Mouse (Mus musculus) frontal cortex, postnatal 14 days (tissue): ENCODE measurements around the gene Nup93.

ENCODE experiments used
- DNase-seq, 2 experiments: peaks; one replicate each; pipeline ENCODE4 v3.0.0; 2022; ENCODE audit warnings: low spot score in 2 of 2

Gene Nup93

DNA sequence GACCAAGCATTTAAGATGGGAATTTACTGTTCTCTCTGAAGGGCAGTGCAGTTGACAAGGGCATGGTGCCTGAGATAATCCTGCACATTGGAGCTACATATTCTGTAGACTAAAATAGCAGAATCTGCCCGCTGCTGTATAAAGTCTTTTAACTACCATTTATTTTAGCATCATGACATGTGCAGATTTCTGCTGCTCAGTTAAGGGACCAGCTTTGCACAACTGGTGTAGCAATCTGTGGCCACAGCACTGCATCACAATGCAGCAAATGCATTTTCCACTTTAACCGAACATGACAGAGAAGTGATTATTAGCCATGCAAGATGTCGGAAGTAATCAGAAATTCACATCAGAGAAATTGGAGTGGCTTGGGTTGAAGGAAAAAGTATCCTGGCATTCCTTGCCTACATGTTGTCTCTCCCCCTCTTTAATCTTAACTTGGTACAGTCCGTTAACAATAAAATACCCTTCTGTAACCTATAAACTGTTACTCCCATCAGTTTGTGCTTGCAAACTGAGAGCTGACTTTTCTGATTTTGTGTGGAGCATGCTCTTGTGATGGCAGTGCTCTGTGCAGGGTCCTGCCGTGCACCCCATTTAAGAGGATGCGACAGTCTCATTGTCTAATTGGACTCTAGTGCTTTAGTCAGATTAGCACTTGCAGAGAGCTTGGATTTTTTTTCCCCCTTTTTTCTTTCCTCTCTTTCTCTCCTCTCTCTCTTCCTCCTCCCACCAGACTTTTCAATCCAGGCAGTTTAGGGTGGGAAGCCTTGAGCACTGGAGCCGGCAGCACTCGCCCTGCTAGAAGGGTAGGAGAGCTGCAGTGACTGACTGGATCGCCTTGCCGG is 52.2 kb downstream of the Nup93 start:
- DNase-seq, result no peak

DNA sequence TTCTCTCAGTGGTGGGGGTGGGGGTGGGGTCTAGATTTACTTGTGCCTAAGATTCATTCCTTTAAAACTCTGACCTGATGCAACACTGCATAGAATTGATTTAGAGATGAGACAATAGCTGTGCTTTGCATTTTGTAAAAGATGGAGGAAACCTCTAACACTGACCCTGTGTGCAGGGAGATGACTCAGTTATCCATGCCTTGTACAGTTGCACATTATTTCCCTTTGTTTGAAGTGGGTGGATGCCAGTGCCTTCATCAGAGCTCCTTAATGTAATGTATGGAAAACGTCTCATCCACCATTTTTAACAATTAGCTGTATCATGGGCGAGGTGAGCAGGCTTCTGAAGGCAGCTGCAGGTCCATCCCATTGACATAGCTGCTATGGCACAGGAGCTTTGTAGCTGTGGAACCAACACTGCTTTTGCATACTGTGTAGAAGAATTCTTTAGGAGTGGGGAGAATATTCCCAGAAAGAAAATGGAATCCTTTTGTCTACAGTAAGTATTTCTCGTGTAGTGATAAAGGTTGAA is 54.1 kb downstream of the Nup93 start:
- no peak for DNase-seq

DNA sequence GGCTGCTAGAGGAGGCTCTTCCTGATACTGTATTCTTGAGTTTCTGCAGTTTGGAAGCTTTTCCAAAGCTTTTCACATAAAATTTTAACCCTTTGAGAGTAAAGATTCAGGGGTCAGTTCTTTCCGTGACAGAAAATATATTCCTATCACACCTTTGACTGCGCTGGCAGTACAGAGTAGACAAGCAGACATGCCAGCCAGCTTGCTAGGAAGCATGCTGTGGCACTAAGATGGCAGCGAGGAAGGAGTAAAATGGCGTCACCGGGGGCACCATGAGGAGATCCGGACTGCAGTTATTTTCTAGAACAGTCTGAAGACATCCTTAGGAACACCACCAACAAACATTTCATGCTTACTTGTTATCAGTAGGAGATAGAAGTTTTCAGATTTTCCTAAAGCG is 55.9 kb downstream of the Nup93 start:
- no peak for DNase-seq

- no peak for DNase-seq
Measured at GRCm38 (mm10) chr8:94271102-94271501, 56.7 kb downstream of the Nup93 start.

DNA sequence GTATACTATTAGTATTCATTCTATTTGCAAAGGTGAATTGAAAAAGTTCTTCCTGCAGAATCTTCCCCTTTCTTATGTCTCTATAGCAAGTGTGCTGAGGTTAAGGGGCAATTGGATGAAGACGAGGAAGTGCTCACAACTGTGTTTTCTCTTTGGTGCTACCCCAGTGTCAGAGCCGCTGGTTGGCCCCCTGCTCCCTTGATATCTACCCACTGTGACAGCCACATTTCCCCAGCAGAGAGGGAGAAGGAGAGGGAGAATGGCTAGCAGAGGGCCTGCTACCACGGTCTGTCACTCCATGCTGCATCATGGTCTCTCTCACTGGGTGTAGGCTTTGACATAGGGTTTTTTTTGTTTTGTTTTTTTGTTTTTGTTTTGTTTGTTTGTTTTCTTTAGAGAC is 58.2 kb downstream of the Nup93 start:
- DNase-seq, result no peak

GRCm38 (mm10) chr8:94273289-94273850 is 59.0 kb downstream of the Nup93 start:
- no peak for DNase-seq

DNA sequence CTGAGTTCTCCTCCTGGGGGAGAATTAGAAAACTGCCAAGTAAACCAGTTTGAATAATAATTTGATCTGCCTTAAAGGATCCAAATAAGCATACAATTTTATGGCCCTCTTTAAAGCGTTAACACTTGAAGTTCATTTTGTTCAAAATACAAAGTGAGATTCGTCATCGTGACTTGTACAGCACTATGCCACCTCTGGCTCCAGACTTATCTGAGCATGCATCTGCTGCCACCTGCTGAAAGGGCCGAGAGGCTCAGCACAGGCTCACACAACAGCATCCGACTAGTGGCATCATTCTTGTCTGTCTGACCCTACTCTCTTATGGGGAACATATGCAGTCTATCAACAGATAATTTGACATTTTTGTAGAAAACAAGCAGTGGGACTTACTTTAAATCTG is 59.7 kb downstream of the Nup93 start:
- no peak for DNase-seq

- no peak for DNase-seq
Measured at GRCm38 (mm10) chr8:94278295-94278694, 63.9 kb downstream of the Nup93 start.

- no peak for DNase-seq
Measured at GRCm38 (mm10) chr8:94280001-94280613, 65.7 kb downstream of the Nup93 start.

DNA sequence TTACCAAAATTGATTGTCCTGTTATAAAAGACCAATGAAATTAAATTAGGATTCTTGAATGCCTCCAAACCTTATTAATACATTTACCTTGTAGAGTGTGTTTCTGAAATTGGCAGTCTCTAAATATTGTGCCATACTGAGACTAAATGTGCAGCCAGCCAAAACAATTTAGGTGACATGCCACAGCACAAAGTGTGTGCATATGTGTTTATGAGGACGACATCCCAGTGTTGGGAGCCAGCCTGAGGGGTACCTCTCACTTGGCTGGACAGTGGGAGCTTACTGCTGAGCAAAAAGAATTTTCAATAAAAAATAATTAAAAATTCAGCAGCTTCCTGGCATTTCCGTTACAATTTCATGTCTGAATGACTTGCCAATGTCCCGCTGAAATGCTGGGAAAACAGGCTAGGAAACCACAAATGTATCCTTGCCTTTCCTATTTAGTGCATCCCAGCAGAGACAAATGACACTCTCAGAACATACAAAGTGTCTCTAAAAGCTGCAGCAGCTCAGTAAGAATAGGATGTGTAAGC is 68.2 kb downstream of the Nup93 start:
- DNase-seq, result no peak

DNA sequence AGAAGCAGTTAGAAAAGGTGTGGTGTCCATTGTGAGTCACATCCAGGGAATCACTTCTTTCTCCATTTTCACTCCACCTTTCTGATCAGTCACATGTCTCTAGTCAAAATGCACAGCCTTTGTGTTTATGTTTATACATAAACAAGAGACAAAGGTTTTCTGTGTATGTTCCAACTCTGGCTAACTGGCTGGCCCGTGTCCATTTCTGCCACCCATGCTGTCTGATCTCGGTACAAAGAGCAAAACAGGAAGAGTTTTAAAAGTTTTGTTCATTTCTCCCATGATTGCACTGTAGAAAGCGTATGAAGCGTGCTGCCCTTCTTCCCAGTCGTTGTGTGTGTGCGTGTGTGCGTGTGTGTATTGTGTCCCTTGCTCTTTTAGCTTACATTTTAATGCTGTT is 69.8 kb downstream of the Nup93 start:
- DNase-seq, result no peak

- no peak for DNase-seq
Measured at GRCm38 (mm10) chr8:94290606-94291005, 76.2 kb downstream of the Nup93 start.

GRCm38 (mm10) chr8:94292072-94292471 is 77.7 kb downstream of the Nup93 start:
- no peak for DNase-seq

GRCm38 (mm10) chr8:94292626-94293025 is 78.3 kb downstream of the Nup93 start:
- no peak for DNase-seq

GRCm38 (mm10) chr8:94295687-94296086 is 81.3 kb downstream of the Nup93 start:
- DNase-seq, result no peak

DNA sequence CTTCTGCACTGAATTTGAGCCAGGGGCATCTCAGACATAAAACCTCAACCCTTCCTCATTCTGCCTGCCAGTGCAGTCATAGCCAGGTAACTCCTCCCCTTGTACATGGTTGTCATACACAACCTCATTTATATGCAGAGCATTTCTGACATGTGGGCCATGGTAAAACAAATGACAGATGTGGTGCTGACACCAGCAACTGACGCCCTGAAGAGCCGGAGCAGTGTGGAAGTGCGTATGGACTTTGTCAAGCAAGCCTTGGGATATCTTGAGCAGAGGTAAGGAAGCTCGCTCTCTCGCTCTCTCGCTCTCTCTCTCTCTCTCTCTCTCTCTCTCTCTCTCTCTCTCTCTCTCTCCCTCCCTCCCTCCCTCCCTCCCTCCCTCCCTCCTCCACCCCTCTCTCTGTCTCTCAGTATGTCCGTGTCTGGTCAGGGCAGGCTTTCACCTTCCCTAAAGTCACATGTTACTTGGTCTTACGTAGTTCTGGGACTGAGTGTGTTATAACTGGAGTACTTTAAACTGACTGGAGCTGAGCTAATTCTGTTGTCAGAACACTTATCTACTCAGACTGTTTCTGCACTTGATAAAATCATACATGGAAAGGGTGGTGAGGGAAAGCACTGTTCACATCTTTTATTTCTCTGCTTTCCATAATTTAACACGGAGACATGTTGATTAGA is 82.1 kb downstream of the Nup93 start:
- DNase-seq, result no peak

DNA sequence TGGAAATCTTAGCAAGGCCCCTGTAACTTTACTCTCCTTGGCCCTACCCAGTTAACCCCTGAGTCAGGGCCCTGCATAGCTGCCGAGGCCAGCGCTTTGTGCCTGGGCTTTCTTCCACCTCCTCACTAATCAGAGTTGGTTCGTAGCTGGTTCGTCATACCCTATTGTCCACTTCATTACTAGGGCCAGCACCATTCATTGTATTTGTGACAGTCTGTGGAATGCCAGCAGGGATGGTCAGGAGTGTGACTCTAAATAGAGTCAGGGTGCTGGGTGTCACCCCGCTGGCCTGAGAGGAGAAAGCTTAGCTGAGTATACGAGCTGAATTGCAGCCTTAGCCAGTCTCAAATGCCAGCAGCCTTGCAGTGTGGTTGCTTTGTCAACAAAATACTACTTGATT is 82.7 kb downstream of the Nup93 start:
- DNase-seq, result no peak

- DNase-seq, result no peak
Measured at GRCm38 (mm10) chr8:94300809-94301208, 86.4 kb downstream of the Nup93 start.

DNA sequence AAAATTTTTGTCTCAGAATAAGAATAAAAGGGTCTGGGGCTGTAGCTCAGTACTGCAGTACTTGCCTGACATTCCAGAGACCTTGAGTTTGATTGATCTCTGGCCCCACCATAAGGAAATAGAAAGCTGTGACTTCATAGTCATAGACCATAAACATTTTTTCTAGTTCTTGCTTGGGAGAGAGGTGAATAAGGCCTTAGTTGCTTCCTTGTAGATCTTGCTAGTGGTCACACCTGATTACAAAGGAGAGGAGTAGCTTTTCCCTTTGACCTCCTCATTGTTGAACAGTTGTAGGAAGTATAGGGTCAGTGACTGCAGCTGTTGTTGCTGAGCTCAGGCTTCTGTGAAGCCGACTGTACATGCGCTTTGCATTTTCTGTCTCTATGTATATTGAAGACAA is 90.0 kb downstream of the Nup93 start:
- DNase-seq, result no peak

- no peak for DNase-seq
Measured at GRCm38 (mm10) chr8:94306989-94307513, 92.7 kb downstream of the Nup93 start.

DNA sequence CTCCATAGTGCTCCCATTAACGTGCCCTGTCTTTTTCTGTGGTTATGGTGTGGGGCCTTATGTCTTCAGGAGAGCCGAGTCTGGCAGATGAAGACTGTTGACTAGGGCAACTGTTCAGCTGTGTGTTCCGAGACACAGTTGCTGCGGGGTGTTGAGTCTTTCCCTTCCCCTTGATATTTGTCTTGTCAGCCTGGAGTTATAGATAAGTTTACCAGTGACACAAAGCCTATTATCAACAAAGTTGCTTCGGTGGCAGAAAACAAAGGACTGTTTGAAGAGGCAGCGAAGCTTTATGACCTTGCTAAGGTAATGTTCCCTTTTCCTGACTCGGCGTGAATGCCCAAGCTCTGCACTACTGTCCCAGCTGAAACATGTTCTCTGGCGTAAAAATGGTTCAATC is 93.3 kb downstream of the Nup93 start:
- DNase-seq, result no peak

DNA sequence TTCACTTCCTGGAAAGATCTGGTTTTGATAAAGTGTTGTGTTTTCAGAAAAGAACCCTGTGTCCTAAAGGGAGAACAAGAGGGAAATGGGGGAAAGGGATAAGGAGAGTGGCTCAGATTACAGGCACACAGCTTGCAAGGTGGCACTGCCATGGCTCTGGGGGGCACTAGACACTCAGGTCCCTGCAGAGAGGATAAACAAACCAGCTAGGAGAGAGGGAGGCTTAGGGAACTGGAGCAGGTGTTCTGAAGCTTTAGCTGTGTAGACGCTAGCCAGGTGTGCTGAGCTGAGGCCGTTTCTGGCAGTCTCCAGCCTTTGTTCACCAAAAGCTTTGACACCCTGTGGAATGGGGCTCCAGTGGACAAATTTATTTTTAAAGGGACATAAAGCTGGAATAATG is 99.7 kb downstream of the Nup93 start:
- no peak for DNase-seq
